23 mouse cellular contexts compared by ENCODE assay signal in genomic region chr16:20775021-20775420, GRCm38 (mm10). TPM values are rescaled to one million over a fixed set of nuclear protein-coding genes. Genes with fewer than 3 reads are reported as not detected.
DNase-seq lines count a peak whose midpoint lies in the region; TF ChIP-seq lines count a peak whose summit lies in the region.
"Had no signal": no experiment of that assay in that cellular context is flagged by ENCODE, and none has a peak within 500 bp of the region (broad histone marks: within the 10 kb centered on the region; RNA-seq: fewer than 3 reads in every experiment).

No protein-coding gene starts in this region.

- H3K4me1 ChIP-seq in heart, adult 2 months (ENCODE audit: control insufficient read depth, insufficient read depth, low read length) = no peaks in the 10 kb centered on the region
- H3K4me1 ChIP-seq: embryonic facial prominence, embryonic 12.5 days; heart, embryonic 10.5 days; hindbrain, embryonic 13.5 days had no signal

- no peaks in the 10 kb centered on the region for H3K36me3 ChIP-seq in heart, adult 2 months (ENCODE audit: control insufficient read depth, insufficient read depth, low read length)
- H3K36me3 ChIP-seq: embryonic facial prominence, embryonic 12.5 days; heart, embryonic 10.5 days; hindbrain, embryonic 13.5 days had no signal

- no peak for TF ChIP-seq EP300 in heart, adult 2 months (IDR thresholded peaks at IDR 0.05; ENCODE audit: insufficient read depth, low read depth, low read length)

- no peak for TF ChIP-seq POLR2A in heart, adult 2 months (IDR thresholded peaks at IDR 0.05; ENCODE audit: insufficient read depth, low read depth, low read length)

- H3K79me2 ChIP-seq in heart, adult 2 months (replicated peaks; ENCODE audit: control insufficient read depth, insufficient read depth, low read length) = no peaks in the 10 kb centered on the region

- no peaks in the 10 kb centered on the region for H3K27me3 ChIP-seq in heart, adult 2 months (ENCODE audit: control insufficient read depth, insufficient read depth, low read length)
- H3K27me3 ChIP-seq: embryonic facial prominence, embryonic 12.5 days; hindbrain, embryonic 13.5 days had no signal

- no peak overlapping the region for H3K9ac ChIP-seq in heart, adult 2 months (ENCODE audit: low read depth, low read length)
- H3K9ac ChIP-seq: embryonic facial prominence, embryonic 12.5 days; forebrain, postnatal 0 days; hindbrain, embryonic 13.5 days had no signal

- DNase-seq in brain, adult 2 months (ENCODE audit: low read depth, low spot score) = peak; percentile 88
- peak; percentile 58 for DNase-seq in cerebellum, adult 11-12 months
- peak; percentile 75 for DNase-seq in cerebellum, adult 9-10 months
- DNase-seq in cerebellum, postnatal 25 days = peak; percentile 56 to 73
- DNase-seq in thymus, adult 18-20 months = no peak
- DNase-seq in heart, adult 2 months = no peak
- DNase-seq in adrenal gland, adult (ENCODE audit: inconsistent age in 2 of 2, low spot score in 1 of 2) = no peak
- DNase-seq: adrenal gland, adult 2 months; adrenal gland, postnatal 25 days; forebrain, postnatal 0 days; gastrocnemius, adult 2 months; gastrocnemius, postnatal 25 days; heart, postnatal 14 days; kidney, adult 11 months; kidney, adult 9 months had no signal

- no peak overlapping the region for H3K4me3 ChIP-seq in heart, adult 2 months
- H3K4me3 ChIP-seq: embryonic facial prominence, embryonic 12.5 days; gastrocnemius, adult 2 months; heart, embryonic 10.5 days; hindbrain, embryonic 13.5 days had no signal

- no peak for TF ChIP-seq CTCF in heart, adult 2 months (IDR thresholded peaks at IDR 0.05)

- whole genome bisulfite sequencing in heart, adult 2 months = 67% methylated on average over 5 of the region's 5 CpGs

- intact Hi-C loops in heart, adult 2 months (cut with DNase I) = no loop called here

- H3K27ac ChIP-seq in heart, adult 2 months = no peak overlapping the region
- H3K27ac ChIP-seq: embryonic facial prominence, embryonic 12.5 days; gastrocnemius, adult 2 months; heart, embryonic 10.5 days; hindbrain, embryonic 13.5 days; hindbrain, postnatal 0 days had no signal

RNA-seq across cellular contexts. Expression of gene Thpo, which starts 40.7 kb away (rescaled TPM):
- under 1 TPM in 1 of 2 experiments, not detected in 1; 0.18 TPM for total RNA-seq in heart, adult 2 months (2021)
- polyA plus RNA-seq in heart, adult 2 months (2012; rRNA removed) = 0.41 and 0.84 TPM in 2 replicates
- total RNA-seq: granulocyte monocyte progenitor cell, adult 5-6 weeks; hematopoietic stem cell, adult 5-6 weeks had no signal

RNA-seq across cellular contexts. Expression of gene Chrd, which starts 42.1 kb away (rescaled TPM):
- 1 to 10 TPM; 2.0 to 2.2 TPM for total RNA-seq in heart, adult 2 months (2021)
- 3.6 and 4.8 TPM in 2 replicates for polyA plus RNA-seq in heart, adult 2 months (2012; rRNA removed)
- total RNA-seq: CH12.LX; granulocyte monocyte progenitor cell, adult 5-6 weeks; hematopoietic stem cell, adult 5-6 weeks had no signal
- polyA plus RNA-seq: activated CD4-positive, CD25-positive, alpha-beta regulatory T cell, adult 4 months had no signal

RNA-seq across cellular contexts. Expression of gene Clcn2, which starts 57.5 kb away (rescaled TPM):
- 1 to 10 TPM; 1.3 to 1.8 TPM for total RNA-seq in heart, adult 2 months (2021)
- polyA plus RNA-seq in heart, adult 2 months (2012; rRNA removed) = 5.9 and 8.0 TPM in 2 replicates

RNA-seq across cellular contexts. Expression of gene Polr2h, which starts 57.6 kb away (rescaled TPM):
- 1 to 10 TPM; 9.0 TPM for total RNA-seq in heart, adult 2 months (2021)
- 11.8 and 12.6 TPM in 2 replicates for polyA plus RNA-seq in heart, adult 2 months (2012; rRNA removed)

Comparison
In these comparisons a context has a peak if more than half of its experiments do, and no peak if none do; other contexts are left out.
1. DNase-seq: peak in brain, adult 2 months (single experiment), cerebellum, adult 11-12 months (single experiment), cerebellum, adult 9-10 months (single experiment) and cerebellum, postnatal 25 days (2 of 2); none in thymus, adult 18-20 months (0 of 2), heart, adult 2 months (0 of 2) and adrenal gland, adult (0 of 2).